Mouse (Mus musculus) CH12F3 (cell line): Measurements from ENCODE around the gene Tnip1.

ENCODE experiments used
- in situ Hi-C: fragments of 300-500 bp; cut with MboI; formaldehyde crosslinking; loops from 2 replicates; pipeline ENCODE4 v1.14.3; 2020; ENCODE audit warnings: low sequenced_read_pairs

The Tnip1 gene

GRCm38 (mm10) chr11:54939501-54939900 lies 23.2 kb downstream of the Tnip1 start:
- in situ Hi-C loops = no loop called here

GRCm38 (mm10) chr11:54936771-54937140 lies 26.0 kb downstream of the Tnip1 start:
- in situ Hi-C loops = no loop called here

GRCm38 (mm10) chr11:54936035-54936770 lies 26.5 kb downstream of the Tnip1 start:
- in situ Hi-C loops = no loop called here

- in situ Hi-C loops = loop anchor here (5.0 kb wide), 1 partner anchor 53 kb away; no protein-coding TSS in a partner anchor
Observed at GRCm38 (mm10) chr11:54934198-54934597, 28.5 kb downstream of the Tnip1 start.

- in situ Hi-C loops = loop anchor here (5.0 kb wide), 1 partner anchor 55 kb away; no protein-coding TSS in a partner anchor
Observed at GRCm38 (mm10) chr11:54932540-54932939, 30.2 kb downstream of the Tnip1 start.

DNA sequence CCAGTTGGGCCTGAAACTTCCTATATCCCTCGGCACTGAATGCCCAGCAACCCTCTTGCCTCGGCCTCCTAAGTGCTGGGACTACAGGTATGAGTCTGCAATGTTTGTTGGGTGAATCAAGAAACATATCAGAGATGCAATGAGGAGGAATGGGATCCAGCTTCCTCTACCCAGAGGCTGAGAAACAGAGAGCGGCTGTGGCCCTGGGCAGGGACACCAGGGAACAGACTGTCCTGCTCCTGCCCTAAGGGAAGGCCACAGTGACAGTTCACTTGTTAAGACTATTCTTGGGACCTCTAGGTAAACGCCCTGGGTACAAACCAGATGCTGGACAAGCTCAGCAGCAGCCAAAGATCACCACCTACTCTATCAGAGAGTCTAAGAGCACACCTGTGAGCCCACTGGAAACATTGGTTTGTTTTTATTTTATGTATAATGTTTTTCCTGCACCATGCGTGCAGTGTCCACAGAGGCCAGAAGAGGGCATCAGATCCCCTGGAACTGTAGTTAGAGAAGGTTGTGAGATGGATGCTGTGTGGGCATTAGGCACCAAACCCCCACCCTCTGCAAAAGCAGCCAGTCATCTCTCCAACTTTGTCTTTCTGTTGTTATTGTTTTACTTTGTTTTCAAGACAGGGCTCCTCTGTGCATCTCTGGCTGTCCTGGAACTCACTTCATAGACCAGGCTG lies 31.2 kb downstream of the Tnip1 start:
- in situ Hi-C loops = loop anchor here (5.0 kb wide), 1 partner anchor 56 kb away; no protein-coding TSS in a partner anchor

- in situ Hi-C loops = loop anchor here (5.0 kb wide), 1 partner anchor 57 kb away; no protein-coding TSS in a partner anchor
Observed at GRCm38 (mm10) chr11:54930318-54930979, 32.3 kb downstream of the Tnip1 start.

GRCm38 (mm10) chr11:54929744-54930143 lies 33.0 kb downstream of the Tnip1 start:
- in situ Hi-C loops = loop anchor here (5.0 kb wide), 1 partner anchor 58 kb away; no protein-coding TSS in a partner anchor

DNA sequence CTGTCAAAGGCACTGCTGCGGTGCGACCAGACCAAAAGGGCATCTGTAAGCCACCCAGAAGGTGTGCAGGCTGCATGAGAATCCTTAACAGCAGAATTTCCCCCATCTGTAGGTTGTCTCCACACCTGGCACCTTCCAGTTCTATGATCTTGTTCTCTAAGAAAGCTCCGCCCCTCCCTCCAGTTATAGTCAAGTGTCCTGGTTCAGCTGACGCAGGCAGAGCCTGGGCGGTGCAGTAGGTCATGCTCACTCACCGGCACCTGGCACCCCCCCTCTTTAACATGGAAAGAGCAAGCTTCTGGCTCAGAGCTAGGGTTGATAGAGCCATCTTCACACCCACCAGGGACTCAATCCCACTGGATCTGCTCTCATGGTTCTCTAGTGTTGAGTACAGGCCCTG lies 33.4 kb downstream of the Tnip1 start:
- in situ Hi-C loops = no loop called here

GRCm38 (mm10) chr11:54928886-54929285 lies 33.8 kb downstream of the Tnip1 start:
- in situ Hi-C loops = no loop called here

GRCm38 (mm10) chr11:54928219-54928618 lies 34.5 kb downstream of the Tnip1 start:
- in situ Hi-C loops = no loop called here

DNA sequence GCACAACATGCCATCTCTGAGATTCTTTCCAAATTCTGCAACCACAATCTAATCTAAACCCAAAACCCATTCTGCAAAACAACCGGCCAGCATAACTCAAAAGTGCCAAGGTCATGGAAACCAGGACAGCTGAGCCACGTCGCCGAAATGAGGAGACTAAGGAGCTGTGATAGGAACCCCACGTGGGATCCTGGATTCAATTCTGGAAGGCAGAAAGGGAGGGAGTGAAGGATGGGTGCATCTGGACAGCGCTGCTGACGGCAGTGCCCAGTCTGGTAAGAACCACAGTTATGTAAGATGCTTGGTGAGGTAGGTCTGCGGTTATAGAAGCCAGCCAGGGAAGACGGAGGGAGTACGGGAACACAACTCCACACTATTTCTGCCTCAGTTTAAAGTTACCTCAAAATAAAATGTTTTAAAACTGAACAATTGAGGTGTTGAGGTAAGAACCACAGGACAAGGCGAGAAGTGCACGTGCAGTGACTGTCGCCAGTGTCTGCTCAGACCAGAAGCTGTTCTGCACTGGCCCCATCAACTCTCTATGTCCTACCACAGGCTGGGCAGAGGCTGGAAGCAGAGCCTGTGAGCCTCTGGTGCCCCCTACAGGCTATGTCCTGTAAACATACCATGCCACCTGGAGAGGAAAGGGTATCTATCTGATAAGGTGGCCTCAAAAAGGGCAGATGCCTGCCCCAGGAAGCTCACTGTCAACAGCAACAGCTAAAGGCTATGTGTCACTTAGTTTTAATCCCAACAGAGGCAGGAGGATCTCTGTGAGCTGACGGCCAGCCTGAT lies 35.2 kb downstream of the Tnip1 start:
- in situ Hi-C loops = no loop called here

- in situ Hi-C loops = no loop called here
Observed at GRCm38 (mm10) chr11:54924145-54924544, 38.6 kb downstream of the Tnip1 start.

- in situ Hi-C loops = no loop called here
Observed at GRCm38 (mm10) chr11:54922488-54922887, 40.2 kb downstream of the Tnip1 start.

DNA sequence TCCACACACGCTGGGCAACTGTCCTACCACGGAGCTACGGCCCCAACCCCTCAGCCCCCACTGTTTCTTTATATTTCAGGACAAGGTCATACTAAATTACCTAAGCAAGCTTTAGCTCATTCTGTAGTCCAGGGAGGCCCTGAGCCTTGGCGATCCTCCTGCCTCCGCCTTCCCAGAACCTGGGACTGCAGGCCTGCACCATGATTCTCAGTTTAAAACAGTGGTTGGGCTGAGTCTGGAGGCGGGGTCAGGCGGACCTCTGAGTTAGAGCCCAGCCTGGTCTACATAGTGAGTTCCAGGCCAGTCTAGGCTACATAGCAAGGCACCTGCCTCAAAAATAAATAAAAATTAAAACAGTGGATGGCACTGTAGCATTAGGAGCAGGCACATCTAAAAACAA lies 40.9 kb downstream of the Tnip1 start:
- in situ Hi-C loops = no loop called here

GRCm38 (mm10) chr11:54920973-54921580 lies 41.6 kb downstream of the Tnip1 start:
- in situ Hi-C loops = no loop called here

- in situ Hi-C loops = no loop called here
Observed at GRCm38 (mm10) chr11:54920127-54920972, 42.4 kb downstream of the Tnip1 start.

GRCm38 (mm10) chr11:54918273-54918672 lies 44.4 kb downstream of the Tnip1 start:
- in situ Hi-C loops = no loop called here

- in situ Hi-C loops = no loop called here
Observed at GRCm38 (mm10) chr11:54917461-54917860, 45.3 kb downstream of the Tnip1 start.
